Mouse (Mus musculus): ENCODE measurements around the gene Sertad1. TPM values are rescaled to one million over a fixed set of nuclear protein-coding genes. Genes with fewer than 3 reads are reported as not detected.

Gene Sertad1
- polyA plus RNA-seq, 1 experiment from 2014 or later = 34.8 TPM

GRCm38 (mm10) chr7:27474490-27474954 lies 12.2 kb upstream of the Sertad1 start:
- Histone ChIP-seq H3K9ac (ENCODE audit: low read length) (peak overlapping the region; percentile 79), H3K36me3 (ENCODE audit: control insufficient read depth, insufficient read depth, low read length) (peaks cover 21% of the 10 kb centered on the region)
- under 1% methylated on average over 23 of the region's 23 CpGs for WGBS

DNA sequence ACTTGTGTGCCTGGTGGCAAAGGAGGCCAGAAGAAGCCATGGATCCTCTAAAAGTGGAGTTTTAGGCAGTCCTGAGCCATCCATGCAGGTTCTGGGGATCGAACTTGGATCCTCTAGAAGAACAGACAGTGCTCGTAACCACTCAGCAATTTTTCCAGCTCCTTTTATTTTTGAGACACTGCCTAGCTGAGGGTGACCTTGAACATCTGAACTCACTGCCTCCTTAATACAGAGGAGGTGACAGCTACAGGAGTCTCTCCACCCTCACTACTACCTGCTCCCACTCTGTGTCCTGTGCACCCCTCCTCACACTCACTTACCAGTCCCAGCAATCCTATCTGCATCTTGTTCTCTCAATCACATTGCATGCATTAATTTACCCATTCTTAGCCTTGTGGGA lies 11.1 kb upstream of the Sertad1 start:
- peak overlapping the region; percentile 47; the same call in 1 of the 2 replicates for H3K9ac ChIP-seq (ENCODE audit: low read length)
- H3K36me3 ChIP-seq (ENCODE audit: control insufficient read depth, insufficient read depth, low read length) = peaks cover 21% of the 10 kb centered on the region
- WGBS = 89% methylated on average over 2 of the region's 2 CpGs
- no peaks in the 10 kb centered on the region for H3K9me3 ChIP-seq (ENCODE audit: control insufficient read depth, low read length)
- H3K27me3 ChIP-seq (ENCODE audit: control insufficient read depth, insufficient read depth, low read length) = no peaks in the 10 kb centered on the region
- H3K4me3 ChIP-seq (ENCODE audit: control insufficient read depth in 1 of 2, insufficient read depth in 1 of 2, low read depth in 1 of 2, low read length in 2 of 2) = peak overlapping the region in 1 of 2 experiments; percentile 77; a peak in 1 of 4 replicates
- peak overlapping the region; percentile 59 for H3K4me2 ChIP-seq (ENCODE audit: low read length)
- no peak for ATAC-seq (ENCODE audit: insufficient number of reproducible peaks, insufficient read depth, low FRiP score, low read depth)
- peaks cover 4 to 14% of the 10 kb centered on the region in 2 experiments; a peak in 3 of 4 replicates for H3K4me1 ChIP-seq (ENCODE audit: control insufficient read depth in 2 of 2, insufficient read depth in 2 of 2, low read length in 2 of 2)
- peak overlapping the region in 1 of 2 experiments; percentile 56; a peak in 1 of 4 replicates for H3K27ac ChIP-seq (replicated peaks in 1 of 2; ENCODE audit: control insufficient read depth in 1 of 2, insufficient read depth in 1 of 2, low read depth in 2 of 2, low read length in 2 of 2)

More at GRCm38 (mm10) chr7:27474490-27474954, 12.2 kb upstream of the Sertad1 start:
- H3K27ac ChIP-seq (replicated peaks in 1 of 2; ENCODE audit: control insufficient read depth in 1 of 2, insufficient read depth in 1 of 2, low read depth in 2 of 2, low read length in 2 of 2) = peak overlapping the region; percentile 93
- ATAC-seq (ENCODE audit: insufficient number of reproducible peaks, insufficient read depth, low FRiP score, low read depth) = peak; percentile 90
- H3K9me3 ChIP-seq (ENCODE audit: control insufficient read depth, low read length) = no peaks in the 10 kb centered on the region
- peaks cover 4 to 13% of the 10 kb centered on the region in 2 experiments; a peak in 3 of 4 replicates for H3K4me1 ChIP-seq (ENCODE audit: control insufficient read depth in 2 of 2, insufficient read depth in 2 of 2, low read length in 2 of 2)
- peak overlapping the region; percentile 76 for H3K4me2 ChIP-seq (ENCODE audit: low read length)
- H3K27me3 ChIP-seq (ENCODE audit: control insufficient read depth, insufficient read depth, low read length) = no peaks in the 10 kb centered on the region
- peak overlapping the region; percentile 72 to 77 for H3K4me3 ChIP-seq (ENCODE audit: control insufficient read depth in 1 of 2, insufficient read depth in 1 of 2, low read depth in 1 of 2, low read length in 2 of 2)

DNA sequence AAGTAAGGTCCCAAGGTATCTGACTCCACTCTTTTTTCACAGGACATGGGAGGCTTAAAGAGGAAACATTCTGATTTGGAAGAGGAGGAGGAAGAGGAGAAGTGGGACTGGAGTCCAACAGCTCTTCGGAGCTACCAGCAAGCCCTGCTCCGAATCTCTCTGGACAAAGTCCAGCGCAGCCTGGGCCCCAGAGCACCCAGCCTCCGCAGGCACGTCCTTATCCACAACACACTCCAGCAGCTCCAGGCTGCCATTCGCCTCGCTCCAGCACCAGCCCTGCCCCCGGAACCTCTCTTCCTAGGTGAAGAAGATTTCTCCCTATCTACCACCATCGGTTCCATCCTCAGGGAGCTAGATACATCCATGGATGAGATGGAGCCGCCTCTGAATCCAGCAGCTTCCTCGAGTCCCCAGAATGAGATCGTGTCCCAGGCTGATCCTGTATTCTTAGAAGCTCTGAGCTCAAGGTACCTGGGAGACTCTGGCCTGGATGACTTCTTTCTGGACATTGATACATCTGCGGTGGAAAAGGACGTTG lies 10.5 kb upstream of the Sertad1 start:
- H3K36me3 ChIP-seq (ENCODE audit: control insufficient read depth, insufficient read depth, low read length) = peaks cover 21% of the 10 kb centered on the region
- 0 out of 2 replicates have a peak overlapping the region, but pooled peaks have one; percentile 3 for H3K9ac ChIP-seq (ENCODE audit: low read length)
- peaks cover 9 to 20% of the 10 kb centered on the region in 2 experiments for H3K4me1 ChIP-seq (ENCODE audit: control insufficient read depth in 2 of 2, insufficient read depth in 2 of 2, low read length in 2 of 2)
- no peak for ATAC-seq (ENCODE audit: insufficient number of reproducible peaks, insufficient read depth, low FRiP score, low read depth)
- H3K4me3 ChIP-seq (ENCODE audit: control insufficient read depth in 1 of 2, insufficient read depth in 1 of 2, low read depth in 1 of 2, low read length in 2 of 2) = no peak overlapping the region
- H3K9me3 ChIP-seq (ENCODE audit: control insufficient read depth, low read length) = no peaks in the 10 kb centered on the region
- no peaks in the 10 kb centered on the region for H3K27me3 ChIP-seq (ENCODE audit: control insufficient read depth, insufficient read depth, low read length)
- H3K27ac ChIP-seq (replicated peaks in 1 of 2; ENCODE audit: control insufficient read depth in 1 of 2, insufficient read depth in 1 of 2, low read depth in 2 of 2, low read length in 2 of 2) = peak overlapping the region in 1 of 2 experiments; percentile 56; a peak in 1 of 4 replicates
- H3K4me2 ChIP-seq (ENCODE audit: low read length) = peak overlapping the region; percentile 4; the same call in 1 of the 2 replicates
- WGBS = 81% methylated on average over 14 of the region's 14 CpGs

- 75% methylated on average over 7 of the region's 7 CpGs for WGBS
- Histone ChIP-seq H3K9me3 (ENCODE audit: control insufficient read depth, low read length) (no peaks in the 10 kb centered on the region), H3K27me3 (ENCODE audit: control insufficient read depth, insufficient read depth, low read length) (no peaks in the 10 kb centered on the region), H3K27ac (replicated peaks in 1 of 2; ENCODE audit: control insufficient read depth in 1 of 2, insufficient read depth in 1 of 2, low read depth in 2 of 2, low read length in 2 of 2) (no peak overlapping the region), H3K9ac (ENCODE audit: low read length) (no peak overlapping the region), H3K4me3 (ENCODE audit: control insufficient read depth in 1 of 2, insufficient read depth in 1 of 2, low read depth in 1 of 2, low read length in 2 of 2) (no peak overlapping the region), H3K4me1 (ENCODE audit: control insufficient read depth in 2 of 2, insufficient read depth in 2 of 2, low read length in 2 of 2) (peaks cover 13 to 18% of the 10 kb centered on the region in 2 experiments), H3K4me2 (ENCODE audit: low read length) (no peak overlapping the region), H3K36me3 (ENCODE audit: control insufficient read depth, insufficient read depth, low read length) (peaks cover 21% of the 10 kb centered on the region)
- no peak for ATAC-seq (ENCODE audit: insufficient number of reproducible peaks, insufficient read depth, low FRiP score, low read depth)
Measured at GRCm38 (mm10) chr7:27478561-27478960, 8.1 kb upstream of the Sertad1 start.

GRCm38 (mm10) chr7:27479750-27480149 lies 7.0 kb upstream of the Sertad1 start:
- no peak overlapping the region for H3K4me2 ChIP-seq (ENCODE audit: low read length)
- no peak for ATAC-seq (ENCODE audit: insufficient number of reproducible peaks, insufficient read depth, low FRiP score, low read depth)
- H3K4me1 ChIP-seq (ENCODE audit: control insufficient read depth in 2 of 2, insufficient read depth in 2 of 2, low read length in 2 of 2) = peaks cover 13 to 18% of the 10 kb centered on the region in 2 experiments
- no peak overlapping the region for H3K4me3 ChIP-seq (ENCODE audit: control insufficient read depth in 1 of 2, insufficient read depth in 1 of 2, low read depth in 1 of 2, low read length in 2 of 2)
- H3K27me3 ChIP-seq (ENCODE audit: control insufficient read depth, insufficient read depth, low read length) = no peaks in the 10 kb centered on the region
- peaks cover 21% of the 10 kb centered on the region for H3K36me3 ChIP-seq (ENCODE audit: control insufficient read depth, insufficient read depth, low read length)
- H3K9ac ChIP-seq (ENCODE audit: low read length) = no peak overlapping the region
- H3K9me3 ChIP-seq (ENCODE audit: control insufficient read depth, low read length) = no peaks in the 10 kb centered on the region
- 86% methylated on average over 1 of the region's 1 CpGs for WGBS
- H3K27ac ChIP-seq (replicated peaks in 1 of 2; ENCODE audit: control insufficient read depth in 1 of 2, insufficient read depth in 1 of 2, low read depth in 2 of 2, low read length in 2 of 2) = no peak overlapping the region

DNA sequence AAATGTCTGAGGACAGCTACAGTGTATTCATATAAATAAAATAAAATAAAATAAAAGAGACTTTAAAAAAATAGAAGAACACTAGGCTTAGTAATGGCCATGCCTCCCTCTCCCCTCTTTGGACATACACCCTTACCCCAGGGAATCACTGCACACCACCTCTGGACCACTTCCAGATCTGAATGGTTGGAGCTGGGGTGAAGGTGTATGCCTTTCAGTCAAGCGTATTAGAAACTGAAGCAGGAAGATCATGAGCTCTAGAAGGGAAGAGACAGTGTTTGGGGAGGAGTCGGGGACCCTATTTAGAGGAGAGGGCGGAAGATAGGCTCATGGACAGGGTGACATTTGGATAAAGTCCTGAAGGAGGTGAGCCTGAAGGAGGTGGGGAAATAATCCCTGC lies 6.2 kb upstream of the Sertad1 start:
- Histone ChIP-seq H3K36me3 (ENCODE audit: control insufficient read depth, insufficient read depth, low read length) (peaks cover 21% of the 10 kb centered on the region), H3K4me2 (ENCODE audit: low read length) (peak overlapping the region; percentile 61), H3K9ac (ENCODE audit: low read length) (peak overlapping the region; percentile 60; the same call in 1 of the 2 replicates), H3K4me1 (ENCODE audit: control insufficient read depth in 2 of 2, insufficient read depth in 2 of 2, low read length in 2 of 2) (peaks cover 12 to 15% of the 10 kb centered on the region in 2 experiments), H3K4me3 (ENCODE audit: control insufficient read depth in 1 of 2, insufficient read depth in 1 of 2, low read depth in 1 of 2, low read length in 2 of 2) (no peak overlapping the region), H3K27me3 (ENCODE audit: control insufficient read depth, insufficient read depth, low read length) (no peaks in the 10 kb centered on the region), H3K27ac (replicated peaks in 1 of 2; ENCODE audit: control insufficient read depth in 1 of 2, insufficient read depth in 1 of 2, low read depth in 2 of 2, low read length in 2 of 2) (peak overlapping the region; percentile 67 to 86), H3K9me3 (ENCODE audit: control insufficient read depth, low read length) (no peaks in the 10 kb centered on the region)
- 56% methylated on average over 3 of the region's 3 CpGs for whole genome bisulfite sequencing
- no peak for ATAC-seq (ENCODE audit: insufficient number of reproducible peaks, insufficient read depth, low FRiP score, low read depth)

DNA sequence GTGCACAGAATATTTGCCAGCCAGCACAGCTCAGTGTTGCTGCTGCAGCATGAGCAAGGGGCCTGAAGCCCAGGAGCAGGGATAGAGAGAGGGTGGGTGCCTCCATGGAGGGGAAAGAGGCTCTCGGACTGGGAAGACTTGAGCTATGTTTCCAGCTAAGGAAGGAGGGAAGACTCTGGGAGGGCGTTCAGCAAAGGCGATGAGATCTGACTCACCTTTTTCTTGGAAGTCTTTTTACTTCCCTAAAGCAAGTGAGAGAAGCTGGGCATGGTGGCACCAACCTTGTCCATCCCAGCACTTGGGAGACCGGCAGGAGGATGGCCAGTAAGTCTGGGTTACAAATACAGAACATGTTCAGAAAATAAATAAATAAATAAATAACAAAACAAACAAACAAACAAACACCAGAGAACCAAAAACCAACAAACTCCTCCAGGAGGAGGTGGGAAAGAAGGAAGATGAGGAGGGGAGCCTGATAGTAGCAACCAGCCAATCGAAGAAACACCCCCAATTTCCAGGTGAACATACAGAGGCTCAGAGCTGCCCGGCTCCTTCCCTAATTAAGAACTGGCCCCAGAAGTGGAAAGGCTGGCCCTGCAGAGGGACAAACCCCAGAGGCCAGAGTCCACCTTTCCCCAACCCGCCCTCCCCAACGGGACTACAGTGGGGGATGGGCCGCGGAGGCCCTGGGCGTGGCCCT lies 5.6 kb upstream of the Sertad1 start:
- WGBS = 13% methylated on average over 11 of the region's 11 CpGs
- peaks cover 19% of the 10 kb centered on the region for H3K36me3 ChIP-seq (ENCODE audit: control insufficient read depth, insufficient read depth, low read length)

More for the DNA sequence above, 5.6 kb upstream of the Sertad1 start:
- no peaks in the 10 kb centered on the region for H3K27me3 ChIP-seq (ENCODE audit: control insufficient read depth, insufficient read depth, low read length)
- peak overlapping the region; percentile 16 to 31 for H3K4me3 ChIP-seq (ENCODE audit: control insufficient read depth in 1 of 2, insufficient read depth in 1 of 2, low read depth in 1 of 2, low read length in 2 of 2)
- H3K4me1 ChIP-seq (ENCODE audit: control insufficient read depth in 2 of 2, insufficient read depth in 2 of 2, low read length in 2 of 2) = peaks cover 9 to 14% of the 10 kb centered on the region in 2 experiments
- no peaks in the 10 kb centered on the region for H3K9me3 ChIP-seq (ENCODE audit: control insufficient read depth, low read length)
- H3K27ac ChIP-seq (replicated peaks in 1 of 2; ENCODE audit: control insufficient read depth in 1 of 2, insufficient read depth in 1 of 2, low read depth in 2 of 2, low read length in 2 of 2) = peak overlapping the region; percentile 67 to 86
- H3K4me2 ChIP-seq (ENCODE audit: low read length) = peak overlapping the region; percentile 61
- peak overlapping the region; percentile 60 for H3K9ac ChIP-seq (ENCODE audit: low read length)
- ATAC-seq (ENCODE audit: insufficient number of reproducible peaks, insufficient read depth, low FRiP score, low read depth) = no peak
